Mouse (Mus musculus) liver, postnatal 0 days (tissue): ENCODE data around the gene Smpd1. TPM values are rescaled to one million over a fixed set of nuclear protein-coding genes. Genes with fewer than 3 reads are reported as not detected.

Experiments
- ATAC-seq: fragments of 200-750 bp; cut with Nextera tagmentation; 2 replicates; pipeline ENCODE4 v1.8.0; 2017; ENCODE audit warnings: mild to moderate bottlenecking, moderate library complexity
- DNase-seq: peaks from one replicate; pipeline ENCODE4 v3.0.0-alpha.2; 2016
- H3K27ac ChIP-seq: fragments of 300-500 bp; sonication (generic); 2 replicates; pipeline ENCODE4 v1.5.1; 2014; ENCODE audit warnings: antibody characterized with exemption, moderate library complexity, mild to moderate bottlenecking, low read depth
- H3K27me3 ChIP-seq: fragments of 300-500 bp; sonication (generic); 2 replicates; pipeline ENCODE4 v1.6.1; 2014; ENCODE audit warnings: low read length, control low read depth, mixed read lengths; ENCODE audit not compliant: insufficient read depth
- H3K36me3 ChIP-seq: fragments of 300-500 bp; sonication (generic); replicated peaks from 2 replicates; pipeline ENCODE4 v1.6.1; 2014; ENCODE audit warnings: mild to moderate bottlenecking, control low read depth, low read length, moderate library complexity, mixed read lengths; ENCODE audit not compliant: insufficient read depth
- H3K4me1 ChIP-seq: fragments of 300-500 bp; sonication (generic); 2 replicates; pipeline ENCODE4 v1.6.1; 2014; ENCODE audit warnings: antibody characterized with exemption, mild to moderate bottlenecking, control low read depth; ENCODE audit not compliant: insufficient read depth
- H3K4me2 ChIP-seq: fragments of 300-500 bp; sonication (generic); 2 replicates; pipeline ENCODE4 v1.6.1; 2014; ENCODE audit warnings: low read depth, mild to moderate bottlenecking, low read length, moderate library complexity, mixed read lengths
- H3K4me3 ChIP-seq: fragments of 300-500 bp; sonication (generic); 2 replicates; pipeline ENCODE4 v1.5.1; 2014; ENCODE audit warnings: low read depth, low read length
- H3K9ac ChIP-seq: fragments of 300-500 bp; sonication (generic); replicated peaks from 2 replicates; pipeline ENCODE4 v1.6.1; 2014; ENCODE audit warnings: mild to moderate bottlenecking, moderate library complexity
- H3K9me3 ChIP-seq: fragments of 300-500 bp; sonication (generic); 2 replicates; pipeline ENCODE4 v1.6.1; 2016; ENCODE audit warnings: mild to moderate bottlenecking, control low read depth, low read length, mixed read lengths
- CTCF ChIP-seq: sonication (generic); IDR thresholded peaks from 2 replicates; pipeline ENCODE4 v1.5.1; 2016; ENCODE audit warnings: antibody characterized with exemption, low read depth
- EP300 ChIP-seq: IDR thresholded peaks from 2 replicates; pipeline ENCODE4 v1.6.1; 2016; ENCODE audit warnings: antibody characterized with exemption, low read depth, mild to moderate bottlenecking
- WGBS: fragments of 180-500 bp; shearing (Covaris S2); extraction: QIAGEN DNeasy Blood & Tissue Kit; methylation state at CpG from one replicate; pipeline ENCODE4 v1.1.7; 2014; ENCODE audit not compliant: insufficient replicate concordance; 5-methylcytosine and 5-hydroxymethylcytosine counted together
- polyA plus RNA-seq: library from polyadenylated mRNA; unstranded; fragments of >200 nt; fragmentation: Nextera tagmentation; extraction: Ambion mirVana; gene quantifications from 2 replicates; pipeline ENCODE4 v1.2.1, GENCODE M21; 2015

The Smpd1 gene
- polyA plus RNA-seq, 1 experiment from 2014 or later = 21.6 TPM

DNA sequence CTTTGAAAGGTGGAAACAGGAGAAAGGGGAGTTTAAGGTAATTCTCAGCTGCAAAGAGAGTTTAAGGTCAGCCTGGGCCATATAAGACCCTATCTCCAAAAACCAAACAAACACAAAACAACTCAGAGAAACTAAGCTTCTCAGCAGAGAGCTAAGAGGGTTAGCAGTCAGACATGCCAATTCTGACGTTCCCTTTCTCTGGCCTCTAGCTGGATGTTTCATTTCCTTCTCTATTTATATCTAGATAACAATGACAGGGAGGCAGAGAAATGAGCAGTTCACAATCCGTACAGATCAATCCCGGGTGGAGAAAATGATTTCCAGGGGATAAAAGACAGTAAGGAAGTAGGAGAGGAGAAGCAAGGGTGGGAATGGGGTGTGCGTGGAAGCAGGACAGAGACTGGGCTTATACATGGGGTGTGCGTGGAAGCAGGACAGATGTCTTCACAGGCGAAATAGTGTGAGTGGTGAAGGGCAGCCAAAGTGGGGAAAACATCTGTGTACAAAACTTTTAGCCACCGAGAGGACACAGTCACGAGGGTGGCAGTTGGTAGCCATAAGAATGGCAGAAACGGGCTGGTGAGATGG lies 34.3 kb downstream of the Smpd1 start:
- H3K4me2 ChIP-seq = no peak overlapping the region
- H3K9me3 ChIP-seq = no peaks in the 10 kb centered on the region
- 46% methylated on average over 9 of the region's 9 CpGs for WGBS
- no peak overlapping the region for H3K27ac ChIP-seq
- no peak for ATAC-seq
- H3K4me1 ChIP-seq = no peaks in the 10 kb centered on the region
- no peak overlapping the region for H3K9ac ChIP-seq
- H3K4me3 ChIP-seq = no peak overlapping the region
- H3K36me3 ChIP-seq = no peaks in the 10 kb centered on the region; the same call in 1 of the 2 replicates
- H3K27me3 ChIP-seq = no peaks in the 10 kb centered on the region
- TF ChIP-seq CTCF (no peak), EP300 (no peak)
- no peak for DNase-seq

DNA sequence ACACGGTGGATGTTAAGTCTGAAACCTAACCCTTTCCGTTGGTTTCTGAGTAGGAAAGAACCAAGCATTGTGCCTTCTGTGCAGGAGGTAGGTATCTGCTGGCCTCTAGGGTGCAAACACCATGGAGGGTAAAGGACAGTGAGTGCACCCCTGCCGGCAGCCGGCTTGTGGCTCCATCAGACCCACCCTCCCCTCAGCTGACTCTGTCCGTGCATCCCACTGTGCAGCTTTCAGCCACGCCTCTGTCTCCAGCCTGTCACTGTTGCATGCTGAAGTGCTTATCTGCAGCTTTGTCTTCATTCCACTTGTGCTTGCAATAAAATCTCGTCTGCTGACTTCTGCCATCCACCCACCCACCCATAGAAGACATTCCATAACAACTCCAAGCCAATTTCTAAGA lies 35.9 kb downstream of the Smpd1 start:
- ATAC-seq = peak; percentile 19; the same call in 1 of the 2 replicates
- H3K27me3 ChIP-seq = no peaks in the 10 kb centered on the region
- H3K4me1 ChIP-seq = no peaks in the 10 kb centered on the region
- WGBS = 52% methylated on average over 7 of the region's 7 CpGs
- TF ChIP-seq EP300 (no peak), CTCF (no peak)
- no peak overlapping the region for H3K4me3 ChIP-seq
- no peak overlapping the region for H3K9ac ChIP-seq
- no peak for DNase-seq
- H3K9me3 ChIP-seq = no peaks in the 10 kb centered on the region
- H3K4me2 ChIP-seq = no peak overlapping the region
- no peak overlapping the region for H3K27ac ChIP-seq
- H3K36me3 ChIP-seq = peaks cover 6% of the 10 kb centered on the region; the same call in 1 of the 2 replicates

DNA sequence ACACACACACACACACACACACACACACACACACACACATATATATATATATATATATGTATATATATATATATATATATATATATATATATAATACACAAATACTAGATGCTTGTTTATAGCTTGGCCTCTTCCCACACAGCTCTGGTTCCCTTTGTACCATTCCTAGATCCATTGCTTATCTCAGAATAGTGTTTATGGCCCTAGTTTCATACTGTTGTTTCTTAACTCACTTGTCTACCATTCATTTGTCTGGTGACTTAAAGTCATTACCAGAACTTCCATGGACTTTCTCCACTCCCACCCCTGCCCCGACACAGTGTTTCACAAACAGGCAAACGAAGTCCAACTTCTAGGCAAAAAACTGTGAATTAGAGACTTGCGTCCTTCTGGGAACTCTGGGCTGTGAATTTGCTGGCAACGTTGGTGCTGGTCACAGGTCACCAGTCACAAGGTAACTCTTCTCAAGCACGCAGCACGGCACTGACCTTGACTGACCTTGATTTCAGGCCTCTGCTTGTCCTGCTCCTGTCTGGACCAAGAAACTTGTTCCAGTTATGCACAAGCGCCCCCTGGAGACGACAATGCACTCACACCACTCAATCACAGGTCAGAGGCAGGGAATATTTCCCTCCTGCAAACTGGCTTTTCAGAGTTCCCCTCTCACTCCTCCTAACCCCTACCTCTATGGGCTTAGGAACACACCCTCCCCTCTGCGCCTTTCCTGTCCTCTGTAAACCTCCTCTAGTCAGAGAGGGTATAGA lies 48.9 kb downstream of the Smpd1 start:
- ATAC-seq = peak; percentile 63
- H3K36me3 ChIP-seq = no peaks in the 10 kb centered on the region

More for the DNA sequence above, 48.9 kb downstream of the Smpd1 start:
- DNase-seq = peak; percentile 83
- Histone ChIP-seq H3K27me3 (no peaks in the 10 kb centered on the region), H3K27ac (peak overlapping the region; percentile 66), H3K4me3 (no peak overlapping the region), H3K4me1 (no peaks in the 10 kb centered on the region), H3K4me2 (no peak overlapping the region), H3K9ac (no peak overlapping the region), H3K9me3 (no peaks in the 10 kb centered on the region)
- 30% methylated on average over 9 of the region's 9 CpGs for WGBS
- TF ChIP-seq CTCF (peak; percentile 87), EP300 (no peak)

Other genes starting within 250 kb of the Smpd1 start
- not detected in 2 replicates for gene Olfr689, start 243.2 kb upstream of the Smpd1 start, polyA plus RNA-seq
- gene Olfr690, start 220.3 kb upstream of the Smpd1 start, polyA plus RNA-seq = not detected in 2 replicates
- gene Olfr691, start 212.1 kb upstream of the Smpd1 start, polyA plus RNA-seq = not detected in 2 replicates
- gene Olfr692, start 186.1 kb upstream of the Smpd1 start, polyA plus RNA-seq = not detected in 2 replicates
- not detected in 2 replicates for gene Gm5901, start 179.3 kb upstream of the Smpd1 start, polyA plus RNA-seq
- 10.3 and 11.1 TPM in 2 replicates for gene Fam160a2, start 154.3 kb upstream of the Smpd1 start, polyA plus RNA-seq
- gene Cnga4, start 149.8 kb upstream of the Smpd1 start, polyA plus RNA-seq = not detected in 2 replicates
- gene Cckbr, start 128.6 kb upstream of the Smpd1 start, polyA plus RNA-seq = not detected in 2 replicates
- 4.5 and 4.7 TPM in 2 replicates for gene Cavin3, start 72.1 kb upstream of the Smpd1 start, polyA plus RNA-seq
- 0.92 and 0.94 TPM in 2 replicates for gene Apbb1, start 27.3 kb downstream of the Smpd1 start, polyA plus RNA-seq
- 2,004 and 2,190 TPM in 2 replicates for gene Hpx, start 45.8 kb downstream of the Smpd1 start, polyA plus RNA-seq
- gene Trim3, start 79.2 kb downstream of the Smpd1 start, polyA plus RNA-seq = 3.0 and 4.0 TPM in 2 replicates
- 117 and 121 TPM in 2 replicates for gene Timm10b, start 85.7 kb downstream of the Smpd1 start, polyA plus RNA-seq
- 7.4 and 9.4 TPM in 2 replicates for gene Arfip2, start 86.1 kb downstream of the Smpd1 start, polyA plus RNA-seq
- 44.4 and 45.8 TPM in 2 replicates for gene Gm45799, start 86.2 kb downstream of the Smpd1 start, polyA plus RNA-seq
- gene Dnhd1, start 96.5 kb downstream of the Smpd1 start, polyA plus RNA-seq = 0.19 and 0.22 TPM in 2 replicates
- 95.1 and 103 TPM in 2 replicates for gene Ilk, start 182.2 kb downstream of the Smpd1 start, polyA plus RNA-seq
- 10.6 and 11.6 TPM in 2 replicates for gene Rrp8, start 183.0 kb downstream of the Smpd1 start, polyA plus RNA-seq
- gene Taf10, start 190.0 kb downstream of the Smpd1 start, polyA plus RNA-seq = 104 and 110 TPM in 2 replicates
- gene Tpp1, start 197.9 kb downstream of the Smpd1 start, polyA plus RNA-seq = 60.9 and 65.8 TPM in 2 replicates
- 0.45 and 0.58 TPM in 2 replicates for gene Dchs1, start 233.3 kb downstream of the Smpd1 start, polyA plus RNA-seq